8 mouse cellular contexts compared by ENCODE assay signal in the genomic region with DNA sequence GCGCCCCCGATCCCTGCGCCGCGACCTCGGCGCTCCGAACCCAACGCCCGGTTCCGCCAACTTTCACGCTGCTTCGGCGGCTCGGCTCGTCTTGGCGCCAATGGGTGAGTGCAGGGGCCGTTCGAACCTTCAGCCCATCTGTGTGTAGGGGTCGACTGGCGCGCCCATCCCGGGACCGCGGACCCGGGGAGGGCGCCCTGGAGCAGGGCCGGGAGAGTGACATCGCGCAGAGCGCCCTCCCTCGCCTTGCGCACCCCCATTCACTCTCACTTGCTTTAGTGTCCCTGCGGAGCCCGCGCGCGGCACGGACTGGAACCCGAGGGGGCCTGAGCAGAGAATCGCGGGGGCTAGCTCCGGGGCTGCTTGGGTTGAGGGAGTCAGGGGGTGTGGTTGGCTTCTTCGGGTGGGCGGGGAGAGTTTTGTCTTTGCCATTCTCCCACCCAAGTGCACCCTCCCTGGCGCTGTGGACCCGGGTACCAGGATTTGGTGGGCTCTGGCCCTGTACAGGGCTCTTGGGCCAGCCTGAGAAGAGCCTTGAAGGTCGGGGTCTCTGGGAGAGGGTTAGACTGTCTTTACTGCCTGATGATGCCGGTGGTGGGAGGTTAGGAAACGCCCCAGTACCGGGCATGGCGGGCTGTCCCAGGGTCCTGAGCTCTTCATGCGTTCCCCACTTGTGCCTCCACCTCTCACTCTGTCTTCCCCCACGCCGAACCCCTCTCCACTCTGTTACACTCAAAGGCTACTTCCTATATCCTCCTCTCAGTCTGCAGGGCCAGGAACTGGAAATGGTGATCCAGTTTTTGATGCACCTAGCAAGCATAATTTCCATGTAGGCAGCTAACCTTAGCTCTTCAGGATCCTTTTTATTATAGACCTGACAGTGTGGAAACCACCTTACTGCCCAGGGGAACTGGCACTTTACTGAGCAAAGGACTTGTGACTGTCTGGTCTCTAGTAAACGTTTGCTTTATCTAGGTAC. TPM values are rescaled to one million over a fixed set of nuclear protein-coding genes. Genes with fewer than 3 reads are reported as not detected.
DNase-seq lines count a peak whose midpoint lies in the region; ATAC-seq lines count a peak whose summit lies in the region.

No protein-coding gene starts in this region.

- 21% methylated on average over 49 of the region's 56 CpGs for WGBS in heart, embryonic 14.5 days

- H3K4me3 ChIP-seq in heart, embryonic 14.5 days (ENCODE audit: control insufficient read depth in 1 of 2, insufficient read depth in 1 of 2, low read depth in 1 of 2, low read length in 2 of 2), result peak overlapping the region; percentile 60 to 73

- no peaks in the 10 kb centered on the region for H3K36me3 ChIP-seq in heart, embryonic 14.5 days (ENCODE audit: control insufficient read depth, insufficient read depth, low read length)

- peak overlapping the region; percentile 77 for H3K9ac ChIP-seq in heart, embryonic 14.5 days (ENCODE audit: low read length)

- H3K4me1 ChIP-seq in heart, embryonic 14.5 days (ENCODE audit: control insufficient read depth in 2 of 2, insufficient read depth in 2 of 2, low read length in 2 of 2), result peaks cover 0 to 5% of the 10 kb centered on the region in 2 experiments; a peak in 1 of 4 replicates

- peak overlapping the region; percentile 51 to 57; a peak in 3 of 4 replicates for H3K27ac ChIP-seq in heart, embryonic 14.5 days (replicated peaks in 1 of 2; ENCODE audit: control insufficient read depth in 1 of 2, insufficient read depth in 1 of 2, low read depth in 2 of 2, low read length in 2 of 2)

- H3K27me3 ChIP-seq in heart, embryonic 14.5 days (ENCODE audit: control insufficient read depth, insufficient read depth, low read length), result no peaks in the 10 kb centered on the region

- ATAC-seq in heart, embryonic 14.5 days (ENCODE audit: insufficient number of reproducible peaks, insufficient read depth, low FRiP score, low read depth), result peak; percentile 73

- peak overlapping the region; percentile 76 for H3K4me2 ChIP-seq in heart, embryonic 14.5 days (ENCODE audit: low read length)

- no peaks in the 10 kb centered on the region for H3K9me3 ChIP-seq in heart, embryonic 14.5 days (ENCODE audit: control insufficient read depth, low read length)

- DNase-seq in CD8-positive naive resting alpha-beta T cell, adult 2 months (ENCODE audit: low read depth in 2 of 2, low spot score in 2 of 2), result peak; percentile 5 to 19
- DNase-seq in R1 (ENCODE audit: low read depth, low spot score) (peak; percentile 40), adipocyte (ENCODE audit: low spot score) (no peak)
- peak; percentile 49 for DNase-seq in embryo, embryonic 10.5 days (ENCODE audit: low spot score)
- peak; percentile 45 to 65 for DNase-seq in kidney, postnatal 4 days
- DNase-seq in lung, postnatal 10 days, result peak; percentile 29
- peak; percentile 29 to 43 for DNase-seq in right cerebral cortex, postnatal 10 days (ENCODE audit: low spot score in 2 of 2)

RNA-seq across cellular contexts. Expression of gene Sh3kbp1, which starts 0.8 kb away (rescaled TPM):
- polyA plus RNA-seq in heart, embryonic 14.5 days (2014; fragmentation: Nextera tagmentation; extraction: Ambion mirVana), result 132 and 157 TPM in 2 replicates
